Mouse (Mus musculus): ENCODE data around the gene Msh4. TPM values are rescaled to one million over a fixed set of nuclear protein-coding genes. Genes with fewer than 3 reads are reported as not detected.

The Msh4 gene
- polyA plus RNA-seq, 1 experiment, result not detected

DNA sequence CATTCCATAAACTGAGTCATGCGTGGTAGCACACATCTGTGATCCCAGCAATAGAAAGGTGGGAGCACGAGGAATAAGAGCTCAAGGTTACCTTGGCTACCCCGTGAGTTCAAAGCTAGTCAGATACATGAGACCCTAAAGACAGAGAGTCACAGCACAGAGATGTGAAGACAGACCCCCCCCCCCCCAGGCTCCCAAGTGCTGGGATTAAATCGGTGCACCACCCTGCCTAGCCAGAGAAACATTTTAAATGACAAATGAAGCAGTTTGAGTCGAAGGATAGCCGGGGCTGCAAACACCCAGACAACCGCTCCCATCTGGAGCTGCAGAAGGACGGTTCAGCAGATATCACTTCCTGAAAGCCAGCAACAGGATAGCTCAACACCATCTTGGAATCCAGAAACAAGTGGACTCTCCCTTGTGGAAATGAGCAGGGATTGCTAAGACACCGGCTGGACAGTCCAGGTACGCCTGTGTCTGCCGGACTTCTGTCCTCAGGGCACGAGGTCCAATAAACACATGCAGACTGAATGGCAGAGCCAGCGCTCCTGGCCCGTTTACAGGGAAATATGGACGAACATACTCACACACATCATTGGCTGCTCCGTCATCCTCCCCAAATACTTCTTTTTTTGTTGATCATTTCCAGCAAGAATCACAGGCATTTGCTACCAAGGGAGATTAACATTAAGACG lies 31.3 kb upstream of the Msh4 start:
- Histone ChIP-seq H3K36me3 (ENCODE audit: control insufficient read depth) (peaks cover 59% of the 10 kb centered on the region), H3K4me3 (replicated peaks) (no peak overlapping the region), H3K4me1 (ENCODE audit: control insufficient read depth) (peaks cover 14% of the 10 kb centered on the region), H3K27me3 (ENCODE audit: control insufficient read depth) (no peaks in the 10 kb centered on the region), H3K9me3 (ENCODE audit: control insufficient read depth, low read length) (no peaks in the 10 kb centered on the region)
- TF ChIP-seq GATA1 (IDR thresholded peaks at IDR 0.05; ENCODE audit: low read length) (no peak), TAL1 (IDR thresholded peaks at IDR 0.05; ENCODE audit: low read length) (no peak)

DNA sequence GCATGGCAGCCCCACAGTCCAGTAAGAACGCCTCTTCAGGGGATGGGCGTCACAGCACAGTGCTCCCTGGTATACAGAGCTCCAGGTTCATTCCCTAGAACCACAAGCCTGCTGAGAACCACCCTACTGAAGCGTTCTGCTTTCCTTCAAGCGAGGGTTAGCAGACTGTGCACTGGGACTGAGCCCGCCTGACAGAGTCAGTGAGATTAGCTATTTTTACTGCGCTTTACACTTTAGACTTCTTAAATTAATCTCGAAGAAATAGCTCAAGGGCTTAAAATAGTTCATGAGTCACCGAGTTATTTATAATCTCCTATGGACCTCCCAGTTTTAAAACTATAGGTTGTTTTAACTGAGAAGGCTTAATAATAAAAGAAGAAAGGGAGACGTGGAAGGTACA lies 29.9 kb upstream of the Msh4 start:
- no peaks in the 10 kb centered on the region for H3K27me3 ChIP-seq (ENCODE audit: control insufficient read depth)
- TF ChIP-seq TAL1 (IDR thresholded peaks at IDR 0.05; ENCODE audit: low read length), result no peak
- no peak for TF ChIP-seq GATA1 (IDR thresholded peaks at IDR 0.05; ENCODE audit: low read length)
- H3K4me3 ChIP-seq (replicated peaks), result no peak overlapping the region
- H3K9me3 ChIP-seq (ENCODE audit: control insufficient read depth, low read length), result no peaks in the 10 kb centered on the region
- H3K4me1 ChIP-seq (ENCODE audit: control insufficient read depth), result peaks cover 1% of the 10 kb centered on the region; the same call in 1 of the 2 replicates
- H3K36me3 ChIP-seq (ENCODE audit: control insufficient read depth), result peaks cover 66% of the 10 kb centered on the region

DNA sequence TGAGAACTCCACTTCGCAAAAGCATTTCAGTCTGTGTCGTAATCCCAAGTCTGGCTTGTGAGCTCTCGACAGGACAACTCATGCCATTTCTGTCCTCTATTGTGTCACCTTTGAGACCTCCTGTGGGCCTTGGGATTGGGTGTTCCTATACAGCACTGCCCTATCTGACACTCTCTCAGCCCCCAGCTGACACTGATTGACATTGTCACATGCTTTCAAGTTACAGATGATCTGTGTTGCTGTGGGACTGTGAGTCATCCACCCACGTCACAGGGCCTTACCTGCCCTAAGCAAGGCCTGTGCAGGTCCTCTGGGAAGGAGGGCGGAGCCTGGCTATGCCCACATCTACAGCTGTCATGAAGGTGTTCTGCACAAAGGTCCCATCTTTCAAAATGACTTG lies 26.5 kb upstream of the Msh4 start:
- Histone ChIP-seq H3K4me1 (ENCODE audit: control insufficient read depth) (no peaks in the 10 kb centered on the region), H3K9me3 (ENCODE audit: control insufficient read depth, low read length) (no peaks in the 10 kb centered on the region), H3K36me3 (ENCODE audit: control insufficient read depth) (peaks cover 73% of the 10 kb centered on the region), H3K4me3 (replicated peaks) (no peak overlapping the region), H3K27me3 (ENCODE audit: control insufficient read depth) (no peaks in the 10 kb centered on the region)
- no peak for TF ChIP-seq TAL1 (IDR thresholded peaks at IDR 0.05; ENCODE audit: low read length)
- TF ChIP-seq GATA1 (IDR thresholded peaks at IDR 0.05; ENCODE audit: low read length), result no peak

DNA sequence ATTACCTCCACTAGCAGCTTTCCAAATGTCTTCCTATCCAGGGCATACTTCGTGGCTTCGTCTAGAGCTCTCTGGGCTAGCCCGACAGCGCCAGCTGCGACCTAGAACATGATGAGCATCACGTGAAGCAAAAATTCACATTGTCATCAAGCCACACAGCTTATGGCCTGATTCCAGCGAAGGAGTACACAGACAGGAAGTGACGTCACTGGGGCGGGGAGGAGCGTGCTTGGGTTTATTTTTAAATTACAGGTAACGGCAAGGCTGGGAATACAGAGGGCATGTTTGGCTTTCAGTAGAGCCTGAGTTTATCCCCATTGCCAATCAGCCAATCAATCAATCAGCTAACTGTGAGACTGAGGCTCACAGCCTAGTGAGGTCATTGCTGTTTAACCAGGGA lies 23.6 kb upstream of the Msh4 start:
- no peaks in the 10 kb centered on the region for H3K9me3 ChIP-seq (ENCODE audit: control insufficient read depth, low read length)
- TF ChIP-seq TAL1 (IDR thresholded peaks at IDR 0.05; ENCODE audit: low read length) (no peak), GATA1 (IDR thresholded peaks at IDR 0.05; ENCODE audit: low read length) (no peak)
- peaks cover 62% of the 10 kb centered on the region for H3K36me3 ChIP-seq (ENCODE audit: control insufficient read depth)

DNA sequence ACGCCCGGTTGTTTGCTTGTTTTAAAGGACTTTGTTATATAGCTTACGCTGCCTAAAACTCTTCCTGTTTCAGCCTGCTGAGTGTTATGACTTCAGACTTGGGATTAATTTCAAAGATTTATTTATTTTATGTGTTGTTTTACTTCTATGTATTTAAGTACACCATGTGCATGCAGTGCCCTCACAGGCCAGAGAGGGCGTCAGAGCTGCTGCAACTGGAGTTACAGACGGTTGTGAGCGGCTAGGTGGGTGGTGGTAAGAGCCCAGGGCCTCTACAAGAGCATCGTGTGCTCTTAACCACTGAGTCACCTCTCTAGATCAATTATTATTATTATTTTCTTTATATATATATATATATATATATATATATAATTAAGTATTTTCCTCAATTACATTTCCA lies 20.4 kb upstream of the Msh4 start:
- Histone ChIP-seq H3K27me3 (ENCODE audit: control insufficient read depth) (no peaks in the 10 kb centered on the region), H3K4me1 (ENCODE audit: control insufficient read depth) (no peaks in the 10 kb centered on the region; the same call in 1 of the 2 replicates), H3K4me3 (replicated peaks) (no peak overlapping the region), H3K36me3 (ENCODE audit: control insufficient read depth) (peaks cover 56% of the 10 kb centered on the region), H3K9me3 (ENCODE audit: control insufficient read depth, low read length) (no peaks in the 10 kb centered on the region)
- TF ChIP-seq GATA1 (IDR thresholded peaks at IDR 0.05; ENCODE audit: low read length), result no peak
- no peak for TF ChIP-seq TAL1 (IDR thresholded peaks at IDR 0.05; ENCODE audit: low read length)

More for the DNA sequence above, 23.6 kb upstream of the Msh4 start:
- H3K27me3 ChIP-seq (ENCODE audit: control insufficient read depth), result no peaks in the 10 kb centered on the region
- no peaks in the 10 kb centered on the region for H3K4me1 ChIP-seq (ENCODE audit: control insufficient read depth)
- H3K4me3 ChIP-seq (replicated peaks), result no peak overlapping the region

DNA sequence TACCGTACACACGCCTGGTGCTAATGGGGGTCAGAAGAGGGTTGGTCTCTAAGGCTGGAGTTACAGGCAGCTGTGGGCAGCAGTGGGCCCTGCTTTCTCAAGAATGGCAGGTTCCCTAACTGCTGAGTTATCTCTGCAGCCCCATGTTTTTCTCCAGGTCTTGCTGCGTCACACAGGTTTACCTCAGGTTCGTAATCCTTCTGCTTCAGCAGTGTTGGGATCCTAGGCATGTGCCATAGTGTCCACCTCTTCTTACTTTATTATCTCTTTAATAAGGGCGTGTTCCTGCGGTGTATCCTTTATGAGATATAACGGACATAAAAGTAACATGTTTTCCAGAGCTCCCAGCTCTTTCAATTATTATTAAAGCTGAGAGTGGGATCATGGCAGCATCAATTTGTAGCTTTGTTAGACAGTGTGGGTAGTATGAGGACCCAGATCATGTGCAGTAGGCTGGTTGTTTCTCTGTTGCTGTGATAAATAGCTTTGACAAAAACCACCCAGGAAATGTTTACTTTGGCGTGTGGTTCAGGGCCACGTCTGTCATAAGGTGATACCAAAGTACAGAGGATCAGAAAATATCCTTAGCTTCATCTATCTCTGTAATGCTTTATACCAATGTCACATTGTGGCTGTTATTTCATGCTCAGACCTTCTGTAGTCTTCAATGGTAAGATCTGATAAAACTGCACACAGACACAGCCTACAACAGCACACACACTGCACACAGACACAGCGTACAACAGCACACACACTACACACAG lies 15.4 kb upstream of the Msh4 start:
- Histone ChIP-seq H3K4me3 (replicated peaks) (no peak overlapping the region), H3K9me3 (ENCODE audit: control insufficient read depth, low read length) (no peaks in the 10 kb centered on the region), H3K36me3 (ENCODE audit: control insufficient read depth) (peaks cover 38% of the 10 kb centered on the region), H3K4me1 (ENCODE audit: control insufficient read depth) (no peaks in the 10 kb centered on the region; the same call in 1 of the 2 replicates), H3K27me3 (ENCODE audit: control insufficient read depth) (no peaks in the 10 kb centered on the region)
- TF ChIP-seq GATA1 (IDR thresholded peaks at IDR 0.05; ENCODE audit: low read length) (no peak), TAL1 (IDR thresholded peaks at IDR 0.05; ENCODE audit: low read length) (no peak)

DNA sequence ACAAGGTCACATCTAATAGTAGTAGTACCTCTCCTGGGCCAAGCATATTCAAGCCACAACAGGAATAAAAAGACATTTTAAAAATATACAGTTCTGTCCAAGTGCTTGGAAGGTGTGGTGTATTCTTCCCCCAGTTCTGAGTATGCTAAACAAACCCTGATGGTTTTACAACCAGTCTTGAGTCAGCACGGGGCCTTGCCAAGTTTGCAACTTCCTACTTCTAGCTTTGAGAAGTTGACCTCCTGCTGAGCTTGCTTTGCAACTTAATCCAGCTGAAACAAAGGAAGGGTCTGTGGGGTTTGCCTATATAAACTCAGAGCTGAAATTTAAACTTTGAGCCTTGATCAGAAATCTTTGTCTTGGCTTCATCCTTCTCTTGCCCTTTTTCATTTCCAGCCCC lies 11.3 kb upstream of the Msh4 start:
- Histone ChIP-seq H3K4me3 (replicated peaks) (no peak overlapping the region), H3K27me3 (ENCODE audit: control insufficient read depth) (no peaks in the 10 kb centered on the region), H3K36me3 (ENCODE audit: control insufficient read depth) (peaks cover 17% of the 10 kb centered on the region), H3K9me3 (ENCODE audit: control insufficient read depth, low read length) (no peaks in the 10 kb centered on the region), H3K4me1 (ENCODE audit: control insufficient read depth) (peaks cover 15% of the 10 kb centered on the region)
- TF ChIP-seq GATA1 (IDR thresholded peaks at IDR 0.05; ENCODE audit: low read length) (no peak), TAL1 (IDR thresholded peaks at IDR 0.05; ENCODE audit: low read length) (no peak)

DNA sequence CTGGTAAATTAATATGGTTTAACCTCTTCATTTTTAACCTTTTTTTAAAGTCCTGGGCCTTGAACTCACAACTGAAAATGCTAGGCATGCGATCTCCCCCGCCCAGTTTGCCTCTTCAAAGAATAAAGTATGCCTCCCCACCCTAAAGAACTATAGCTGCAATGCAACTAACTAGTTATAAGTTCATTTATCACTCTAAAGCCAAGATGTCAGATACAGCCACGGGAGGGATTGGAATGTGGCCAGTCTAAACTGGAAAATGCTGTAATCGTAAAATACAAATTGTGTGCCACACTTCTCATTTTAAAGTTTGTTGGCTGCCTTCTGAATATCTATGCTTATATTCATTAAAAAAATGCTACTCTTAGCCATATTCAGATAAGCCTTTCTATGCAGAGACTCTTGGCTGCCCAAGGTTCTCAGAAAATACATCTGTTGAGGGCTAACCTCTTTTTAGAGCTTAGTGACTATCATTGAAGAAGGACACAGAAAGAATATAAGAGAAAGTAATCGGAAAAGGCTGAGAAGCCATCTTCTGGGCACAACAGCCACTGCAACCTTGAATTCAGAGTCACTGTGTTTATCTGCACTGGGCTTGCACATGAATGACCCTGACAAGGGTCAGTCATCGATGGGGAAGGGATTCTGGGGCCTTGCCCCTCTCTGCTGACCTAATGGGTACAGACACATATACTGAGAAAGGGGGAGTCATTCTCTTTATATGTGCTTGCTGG lies 7.7 kb upstream of the Msh4 start:
- Histone ChIP-seq H3K4me1 (ENCODE audit: control insufficient read depth) (peaks cover 45% of the 10 kb centered on the region), H3K9me3 (ENCODE audit: control insufficient read depth, low read length) (no peaks in the 10 kb centered on the region), H3K4me3 (replicated peaks) (peak overlapping the region; percentile 75), H3K36me3 (ENCODE audit: control insufficient read depth) (peaks cover 33% of the 10 kb centered on the region), H3K27me3 (ENCODE audit: control insufficient read depth) (no peaks in the 10 kb centered on the region)
- no peak for TF ChIP-seq GATA1 (IDR thresholded peaks at IDR 0.05; ENCODE audit: low read length)
- no peak for TF ChIP-seq TAL1 (IDR thresholded peaks at IDR 0.05; ENCODE audit: low read length)

All from erythroblast, embryonic 14.5 days (primary cell).